Mouse (Mus musculus): ENCODE results near the gene Sema4a. TPM values are rescaled to one million over a fixed set of nuclear protein-coding genes. Genes with fewer than 3 reads are reported as not detected.
"Not testable (repeated sequence)": the region's sequence is repeated elsewhere in the genome, so short reads cannot be mapped to it uniquely, and the experiment has no call there.

Gene Sema4a
- polyA plus RNA-seq, 1 experiment from 2014 or later: 6.3 TPM

- H3K4me2 ChIP-seq (ENCODE audit: low read depth, low read length): no peak overlapping the region
- no peak overlapping the region for H3K27ac ChIP-seq (ENCODE audit: low read length)
- 52% methylated on average over 7 of the region's 7 CpGs for WGBS
- H3K4me3 ChIP-seq (ENCODE audit: low read length): no peak overlapping the region
- no peaks in the 10 kb centered on the region for H3K9me3 ChIP-seq (ENCODE audit: control insufficient read depth, low read length)
- no peak for ATAC-seq (ENCODE audit: low read depth)
- H3K36me3 ChIP-seq (ENCODE audit: control insufficient read depth, insufficient read depth, low read length): no peaks in the 10 kb centered on the region
- H3K27me3 ChIP-seq (ENCODE audit: control insufficient read depth, insufficient read depth, low read depth, low read length): no peaks in the 10 kb centered on the region
- H3K4me1 ChIP-seq (replicated peaks; ENCODE audit: control insufficient read depth, insufficient read depth, low read length): peaks cover 6% of the 10 kb centered on the region
- H3K9ac ChIP-seq (ENCODE audit: low read length): no peak overlapping the region
Observed at GRCm38 (mm10) chr3:88442888-88443287, 18.1 kb downstream of the Sema4a start.

GRCm38 (mm10) chr3:88442488-88442887 lies 18.5 kb downstream of the Sema4a start:
- no peak overlapping the region for H3K9ac ChIP-seq (ENCODE audit: low read length)
- H3K27ac ChIP-seq (ENCODE audit: low read length): no peak overlapping the region
- ATAC-seq (ENCODE audit: low read depth): no peak
- no peaks in the 10 kb centered on the region for H3K27me3 ChIP-seq (ENCODE audit: control insufficient read depth, insufficient read depth, low read depth, low read length)
- 77% methylated on average over 12 of the region's 12 CpGs for WGBS
- peaks cover 6% of the 10 kb centered on the region for H3K4me1 ChIP-seq (replicated peaks; ENCODE audit: control insufficient read depth, insufficient read depth, low read length)
- H3K36me3 ChIP-seq (ENCODE audit: control insufficient read depth, insufficient read depth, low read length): no peaks in the 10 kb centered on the region
- no peak overlapping the region for H3K4me3 ChIP-seq (ENCODE audit: low read length)
- no peak overlapping the region for H3K4me2 ChIP-seq (ENCODE audit: low read depth, low read length)
- no peaks in the 10 kb centered on the region for H3K9me3 ChIP-seq (ENCODE audit: control insufficient read depth, low read length)

GRCm38 (mm10) chr3:88440500-88441381 lies 20.2 kb downstream of the Sema4a start:
- 17% methylated on average over 27 of the region's 27 CpGs for WGBS
- Histone ChIP-seq H3K4me3 (ENCODE audit: low read length) (peak overlapping the region; percentile 13), H3K4me1 (replicated peaks; ENCODE audit: control insufficient read depth, insufficient read depth, low read length) (peaks cover 17% of the 10 kb centered on the region), H3K27ac (ENCODE audit: low read length) (no peak overlapping the region), H3K36me3 (ENCODE audit: control insufficient read depth, insufficient read depth, low read length) (no peaks in the 10 kb centered on the region), H3K4me2 (ENCODE audit: low read depth, low read length) (peak overlapping the region; percentile 45), H3K27me3 (ENCODE audit: control insufficient read depth, insufficient read depth, low read depth, low read length) (no peaks in the 10 kb centered on the region), H3K9ac (ENCODE audit: low read length) (peak overlapping the region; percentile 32; the same call in 1 of the 2 replicates), H3K9me3 (ENCODE audit: control insufficient read depth, low read length) (no peaks in the 10 kb centered on the region)
- peak; percentile 15; the same call in 1 of the 2 replicates for ATAC-seq (ENCODE audit: low read depth)

GRCm38 (mm10) chr3:88439582-88439981 lies 21.4 kb downstream of the Sema4a start:
- H3K27me3 ChIP-seq (ENCODE audit: control insufficient read depth, insufficient read depth, low read depth, low read length): no peaks in the 10 kb centered on the region
- H3K4me1 ChIP-seq (replicated peaks; ENCODE audit: control insufficient read depth, insufficient read depth, low read length): peaks cover 17% of the 10 kb centered on the region
- H3K9me3 ChIP-seq (ENCODE audit: control insufficient read depth, low read length): no peaks in the 10 kb centered on the region
- no peak for ATAC-seq (ENCODE audit: low read depth)
- H3K4me3 ChIP-seq (ENCODE audit: low read length): no peak overlapping the region
- no peak overlapping the region for H3K4me2 ChIP-seq (ENCODE audit: low read depth, low read length)
- WGBS: 71% methylated on average over 4 of the region's 4 CpGs
- no peak overlapping the region for H3K27ac ChIP-seq (ENCODE audit: low read length)
- H3K9ac ChIP-seq (ENCODE audit: low read length): no peak overlapping the region
- no peaks in the 10 kb centered on the region for H3K36me3 ChIP-seq (ENCODE audit: control insufficient read depth, insufficient read depth, low read length)

- no peaks in the 10 kb centered on the region for H3K36me3 ChIP-seq (ENCODE audit: control insufficient read depth, insufficient read depth, low read length)
- 52% methylated on average over 10 of the region's 10 CpGs for WGBS
- H3K4me2 ChIP-seq (ENCODE audit: low read depth, low read length): peak overlapping the region; percentile 83
- no peaks in the 10 kb centered on the region for H3K27me3 ChIP-seq (ENCODE audit: control insufficient read depth, insufficient read depth, low read depth, low read length)
- H3K27ac ChIP-seq (ENCODE audit: low read length): no peak overlapping the region
- no peak for ATAC-seq (ENCODE audit: low read depth)
- peak overlapping the region; percentile 47 for H3K4me3 ChIP-seq (ENCODE audit: low read length)
- no peaks in the 10 kb centered on the region for H3K9me3 ChIP-seq (ENCODE audit: control insufficient read depth, low read length)
- H3K4me1 ChIP-seq (replicated peaks; ENCODE audit: control insufficient read depth, insufficient read depth, low read length): peaks cover 17% of the 10 kb centered on the region
- H3K9ac ChIP-seq (ENCODE audit: low read length): no peak overlapping the region
Observed at GRCm38 (mm10) chr3:88437454-88437853, 23.5 kb downstream of the Sema4a start.

GRCm38 (mm10) chr3:88436395-88437201 lies 24.4 kb downstream of the Sema4a start:
- peak overlapping the region; percentile 63 for H3K9ac ChIP-seq (ENCODE audit: low read length)
- H3K36me3 ChIP-seq (ENCODE audit: control insufficient read depth, insufficient read depth, low read length): no peaks in the 10 kb centered on the region
- H3K27me3 ChIP-seq (ENCODE audit: control insufficient read depth, insufficient read depth, low read depth, low read length): no peaks in the 10 kb centered on the region
- H3K4me3 ChIP-seq (ENCODE audit: low read length): peak overlapping the region; percentile 47
- H3K4me2 ChIP-seq (ENCODE audit: low read depth, low read length): peak overlapping the region; percentile 83
- H3K27ac ChIP-seq (ENCODE audit: low read length): no peak overlapping the region
- WGBS: 8% methylated on average over 29 of the region's 29 CpGs
- H3K4me1 ChIP-seq (replicated peaks; ENCODE audit: control insufficient read depth, insufficient read depth, low read length): peaks cover 17% of the 10 kb centered on the region
- ATAC-seq (ENCODE audit: low read depth): peak; percentile 84
- H3K9me3 ChIP-seq (ENCODE audit: control insufficient read depth, low read length): no peaks in the 10 kb centered on the region

- WGBS: 46% methylated on average over 10 of the region's 10 CpGs
- Histone ChIP-seq H3K36me3 (ENCODE audit: control insufficient read depth, insufficient read depth, low read length) (no peaks in the 10 kb centered on the region), H3K4me3 (ENCODE audit: low read length) (no peak overlapping the region), H3K27ac (ENCODE audit: low read length) (no peak overlapping the region), H3K4me1 (replicated peaks; ENCODE audit: control insufficient read depth, insufficient read depth, low read length) (peaks cover 12% of the 10 kb centered on the region), H3K9me3 (ENCODE audit: control insufficient read depth, low read length) (no peaks in the 10 kb centered on the region), H3K27me3 (ENCODE audit: control insufficient read depth, insufficient read depth, low read depth, low read length) (no peaks in the 10 kb centered on the region), H3K9ac (ENCODE audit: low read length) (no peak overlapping the region), H3K4me2 (ENCODE audit: low read depth, low read length) (no peak overlapping the region)
- ATAC-seq (ENCODE audit: low read depth): no peak
Observed at GRCm38 (mm10) chr3:88435515-88435914, 25.5 kb downstream of the Sema4a start.

GRCm38 (mm10) chr3:88428639-88429038 lies 32.3 kb downstream of the Sema4a start:
- not testable (repeated sequence) for H3K4me2 ChIP-seq (ENCODE audit: low read depth, low read length); ATAC-seq (ENCODE audit: low read depth); H3K4me3 ChIP-seq (ENCODE audit: low read length); H3K9me3 ChIP-seq (ENCODE audit: control insufficient read depth, low read length); H3K36me3 ChIP-seq (ENCODE audit: control insufficient read depth, insufficient read depth, low read length); H3K9ac ChIP-seq (ENCODE audit: low read length); H3K27ac ChIP-seq (ENCODE audit: low read length); H3K27me3 ChIP-seq (ENCODE audit: control insufficient read depth, insufficient read depth, low read depth, low read length)
- 63% methylated on average over 8 of the region's 8 CpGs for WGBS
- H3K4me1 ChIP-seq (replicated peaks; ENCODE audit: control insufficient read depth, insufficient read depth, low read length): peaks cover 11% of the 10 kb centered on the region

GRCm38 (mm10) chr3:88427342-88427905 lies 33.6 kb downstream of the Sema4a start:
- no peak overlapping the region for H3K4me2 ChIP-seq (ENCODE audit: low read depth, low read length)
- 64% methylated on average over 4 of the region's 4 CpGs for WGBS
- no peak overlapping the region for H3K9ac ChIP-seq (ENCODE audit: low read length)
- no peak for ATAC-seq (ENCODE audit: low read depth)
- H3K9me3 ChIP-seq (ENCODE audit: control insufficient read depth, low read length): no peaks in the 10 kb centered on the region
- no peak overlapping the region for H3K27ac ChIP-seq (ENCODE audit: low read length)
- no peaks in the 10 kb centered on the region for H3K36me3 ChIP-seq (ENCODE audit: control insufficient read depth, insufficient read depth, low read length)
- H3K4me3 ChIP-seq (ENCODE audit: low read length): no peak overlapping the region
- H3K4me1 ChIP-seq (replicated peaks; ENCODE audit: control insufficient read depth, insufficient read depth, low read length): peaks cover 15% of the 10 kb centered on the region
- H3K27me3 ChIP-seq (ENCODE audit: control insufficient read depth, insufficient read depth, low read depth, low read length): no peaks in the 10 kb centered on the region

Measured in lung, embryonic 16.5 days (tissue).